Mouse (Mus musculus): ENCODE results near the gene Pfdn5. TPM values are rescaled to one million over a fixed set of nuclear protein-coding genes. Genes with fewer than 3 reads are reported as not detected.

Pfdn5 gene
- polyA plus RNA-seq, 1 experiment = 63.6 TPM

- H3K4me1 ChIP-seq (ENCODE audit: control insufficient read depth, insufficient read depth, insufficient read length) = no peaks in the 10 kb centered on the region; the same call in 1 of the 2 replicates
- TF ChIP-seq POLR2A (IDR thresholded peaks at IDR 0.05; ENCODE audit: low read depth, low read length) (no peak), CTCF (IDR thresholded peaks at IDR 0.05; ENCODE audit: extremely low read depth, insufficient read depth, insufficient read length, insufficient replicate concordance) (no peak)
- no peaks in the 10 kb centered on the region for H3K36me3 ChIP-seq (ENCODE audit: control insufficient read depth, insufficient read depth, low read length)
- no peak overlapping the region for H3K27ac ChIP-seq (ENCODE audit: insufficient read depth, low read length)
- no peak for DNase-seq (ENCODE audit: low read depth in 1 of 2, low spot score in 2 of 2)
- 3% methylated on average over 10 of the region's 10 CpGs for whole genome bisulfite sequencing
- H3K4me3 ChIP-seq (ENCODE audit: extremely low read depth, insufficient read depth, insufficient read length) = no peak overlapping the region
- no peaks in the 10 kb centered on the region for H3K27me3 ChIP-seq (ENCODE audit: control insufficient read depth, insufficient read depth, low read length)
Observed at GRCm38 (mm10) chr15:102377810-102378262, 51.9 kb downstream of the Pfdn5 start.

Other genes starting within 250 kb of the Pfdn5 start
- 44.5 and 46.3 TPM in 2 replicates for gene Tns2, start 225.7 kb upstream of the Pfdn5 start, polyA plus RNA-seq (2012; rRNA removed)
- 26.0 and 28.8 TPM in 2 replicates for gene Spryd3, start 189.9 kb upstream of the Pfdn5 start, polyA plus RNA-seq (2012; rRNA removed)
- 10.9 and 21.0 TPM in 2 replicates for gene Igfbp6, start 181.8 kb upstream of the Pfdn5 start, polyA plus RNA-seq (2012; rRNA removed)
- gene Soat2, start 175.6 kb upstream of the Pfdn5 start, polyA plus RNA-seq (2012; rRNA removed) = 3.2 and 5.4 TPM in 2 replicates
- gene Zfp740, start 122.9 kb upstream of the Pfdn5 start, polyA plus RNA-seq (2012; rRNA removed) = 26.8 and 30.2 TPM in 2 replicates
- 33.2 and 40.9 TPM in 2 replicates for gene Csad, start 121.4 kb upstream of the Pfdn5 start, polyA plus RNA-seq (2012; rRNA removed)
- 127 and 143 TPM in 2 replicates for gene Itgb7, start 94.2 kb upstream of the Pfdn5 start, polyA plus RNA-seq (2012; rRNA removed)
- 21.1 and 27.5 TPM in 2 replicates for gene Rarg, start 68.6 kb upstream of the Pfdn5 start, polyA plus RNA-seq (2012; rRNA removed)
- gene Gm9918, start 55.6 kb upstream of the Pfdn5 start, polyA plus RNA-seq (2012; rRNA removed) = 0.05 TPM in 1 of 2 replicates, not detected in the other
- gene Mfsd5, start 46.7 kb upstream of the Pfdn5 start, polyA plus RNA-seq (2012; rRNA removed) = 57.8 and 79.8 TPM in 2 replicates
- 8.9 and 15.1 TPM in 2 replicates for gene Espl1, start 29.9 kb upstream of the Pfdn5 start, polyA plus RNA-seq (2012; rRNA removed)
- gene Myg1, start 5.6 kb downstream of the Pfdn5 start, polyA plus RNA-seq (2012; rRNA removed) = 41.9 and 48.4 TPM in 2 replicates
- gene Aaas, start 24.7 kb downstream of the Pfdn5 start, polyA plus RNA-seq (2012; rRNA removed) = 51.9 and 55.8 TPM in 2 replicates
- not detected in 2 replicates for gene Sp7, start 41.1 kb downstream of the Pfdn5 start, polyA plus RNA-seq (2012; rRNA removed)
- gene Sp1, start 80.0 kb downstream of the Pfdn5 start, polyA plus RNA-seq (2012; rRNA removed) = 19.6 and 22.7 TPM in 2 replicates
- gene Amhr2, start 119.3 kb downstream of the Pfdn5 start, polyA plus RNA-seq (2012; rRNA removed) = 0.56 and 0.66 TPM in 2 replicates
- gene Prr13, start 132.9 kb downstream of the Pfdn5 start, polyA plus RNA-seq (2012; rRNA removed) = 170 and 215 TPM in 2 replicates
- 378 and 426 TPM in 2 replicates for gene Pcbp2, start 144.4 kb downstream of the Pfdn5 start, polyA plus RNA-seq (2012; rRNA removed)
- gene Gm10337, start 177.6 kb downstream of the Pfdn5 start, polyA plus RNA-seq (2012; rRNA removed) = not detected in 2 replicates
- 2.1 TPM in 2 replicates for gene Map3k12, start 190.9 kb downstream of the Pfdn5 start, polyA plus RNA-seq (2012; rRNA removed)
- gene Tarbp2, start 192.1 kb downstream of the Pfdn5 start, polyA plus RNA-seq (2012; rRNA removed) = 53.9 and 58.4 TPM in 2 replicates
- 6.7 and 8.1 TPM in 2 replicates for gene Npff, start 198.8 kb downstream of the Pfdn5 start, polyA plus RNA-seq (2012; rRNA removed)